Mouse (Mus musculus) c-Kit-positive CD71-negative TER-119-negative erythroid progenitor cells, embryonic 14.5 days (primary cell): ENCODE measurements around the gene Smpd1.

Experiments
- DNase-seq: peaks from one replicate; pipeline ENCODE4 v3.0.0-alpha.2; 2013; ENCODE audit warnings: low read depth

The Smpd1 gene

GRCm38 (mm10) chr7:105554212-105554942 is at the start of gene Smpd1:
Gene Smpd1 (plus strand): TSS chr7:105554360.
- DNase-seq, result peak; percentile 86

- no peak for DNase-seq
These were observed 46.9 kb upstream of the Smpd1 start for GRCm38 (mm10) chr7:105507257-105507656.

- no peak for DNase-seq
These were observed 44.0 kb upstream of the Smpd1 start for GRCm38 (mm10) chr7:105510143-105510542.

- DNase-seq, result no peak
These were observed 40.3 kb upstream of the Smpd1 start for GRCm38 (mm10) chr7:105513845-105514291.

- no peak for DNase-seq
These were observed 39.6 kb upstream of the Smpd1 start for GRCm38 (mm10) chr7:105514561-105514960.

- DNase-seq, result peak; percentile 32
These were observed 39.0 kb upstream of the Smpd1 start for GRCm38 (mm10) chr7:105515178-105515577.

- DNase-seq, result no peak
These were observed 37.3 kb upstream of the Smpd1 start for GRCm38 (mm10) chr7:105516669-105517360.

GRCm38 (mm10) chr7:105519336-105519735 is 34.8 kb upstream of the Smpd1 start:
- no peak for DNase-seq

GRCm38 (mm10) chr7:105519771-105520170 is 34.4 kb upstream of the Smpd1 start:
- no peak for DNase-seq

- DNase-seq, result no peak
These were observed 34.0 kb upstream of the Smpd1 start for GRCm38 (mm10) chr7:105520201-105520600.

GRCm38 (mm10) chr7:105524222-105524621 is 29.9 kb upstream of the Smpd1 start:
- DNase-seq, result no peak

- DNase-seq, result no peak
These were observed 26.7 kb upstream of the Smpd1 start for GRCm38 (mm10) chr7:105527306-105527937.

- DNase-seq, result no peak
These were observed 26.1 kb upstream of the Smpd1 start for GRCm38 (mm10) chr7:105528094-105528493.

- no peak for DNase-seq
These were observed 20.0 kb upstream of the Smpd1 start for GRCm38 (mm10) chr7:105534162-105534561.

- no peak for DNase-seq
These were observed 8.2 kb upstream of the Smpd1 start for GRCm38 (mm10) chr7:105545986-105546385.

GRCm38 (mm10) chr7:105547970-105548369 is 6.2 kb upstream of the Smpd1 start:
- DNase-seq, result no peak

GRCm38 (mm10) chr7:105549035-105549434 is 5.1 kb upstream of the Smpd1 start:
- no peak for DNase-seq

- no peak for DNase-seq
These were observed 526 bp upstream of the Smpd1 start for GRCm38 (mm10) chr7:105553456-105554211.

- DNase-seq, result no peak
These were observed 1.4 kb downstream of the Smpd1 start for GRCm38 (mm10) chr7:105555571-105555970.

- DNase-seq, result no peak
These were observed 2.2 kb downstream of the Smpd1 start for GRCm38 (mm10) chr7:105556406-105556805.

- no peak for DNase-seq
These were observed 3.5 kb downstream of the Smpd1 start for GRCm38 (mm10) chr7:105557671-105558070.

GRCm38 (mm10) chr7:105559016-105559415 is 4.9 kb downstream of the Smpd1 start:
- no peak for DNase-seq
